In the genomic region with DNA sequence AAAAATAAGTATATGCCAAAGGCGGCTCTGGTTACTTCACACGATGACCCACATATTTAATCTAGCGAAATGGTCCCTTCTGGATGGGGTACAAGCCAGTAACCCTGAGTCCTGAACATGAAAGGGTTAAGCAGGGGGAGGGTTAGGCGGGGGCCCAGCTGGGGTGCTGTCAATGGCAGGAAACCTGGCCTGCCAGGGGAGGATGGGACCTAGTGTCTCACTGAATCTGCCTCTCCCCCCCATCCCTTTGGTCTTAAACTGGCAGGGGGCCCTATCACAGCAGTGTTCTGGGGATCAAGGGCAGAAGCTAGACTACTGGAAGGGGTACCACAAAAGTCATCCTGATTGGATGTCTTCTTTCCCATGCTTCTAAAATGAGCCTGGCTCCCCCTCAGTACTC, we compare ENCODE assay signal across 11 mouse cellular contexts. TPM values are rescaled to one million over a fixed set of nuclear protein-coding genes. Genes with fewer than 3 reads are reported as not detected.
DNase-seq lines count a peak whose midpoint lies in the region; ATAC-seq and TF ChIP-seq lines count a peak whose summit lies in the region.
"Had no signal": no experiment of that assay in that cellular context is flagged by ENCODE, and none has a peak within 500 bp of the region (broad histone marks: within the 10 kb centered on the region; RNA-seq: fewer than 3 reads in every experiment).

No protein-coding gene starts in this region.

- H3K4me3 ChIP-seq in kidney, adult 2 months (ENCODE audit: insufficient read depth, low read depth, low read length), result peak overlapping the region; percentile 15; the same call in 1 of the 2 replicates
- no peak overlapping the region for H3K4me3 ChIP-seq in heart, embryonic 13.5 days
- no peak overlapping the region for H3K4me3 ChIP-seq in limb, embryonic 11.5 days (ENCODE audit: low read depth, low read length)
- H3K4me3 ChIP-seq: myocyte had no signal

- H3K27me3 ChIP-seq in kidney, adult 2 months (replicated peaks; ENCODE audit: control insufficient read depth, insufficient read depth, low read length), result peaks cover 6% of the 10 kb centered on the region
- peaks cover 42% of the 10 kb centered on the region for H3K27me3 ChIP-seq in heart, embryonic 13.5 days (replicated peaks)
- H3K27me3 ChIP-seq in limb, embryonic 11.5 days (ENCODE audit: control insufficient read depth, insufficient read depth, low read length), result peaks cover 28% of the 10 kb centered on the region

- H3K4me2 ChIP-seq in heart, embryonic 13.5 days, result peak overlapping the region; percentile 55; the same call in 1 of the 2 replicates
- H3K4me2 ChIP-seq in limb, embryonic 11.5 days (ENCODE audit: low read depth, severe bottlenecking), result no peak overlapping the region

- peak; percentile 21 for DNase-seq in adrenal gland, adult 2 months
- no peak for DNase-seq in adrenal gland, postnatal 10 days
- peak; percentile 66 for DNase-seq in kidney, adult 2 months
- no peak for DNase-seq in kidney, adult 11 months
- DNase-seq in limb, embryonic 11.5 days (ENCODE audit: low spot score), result peak; percentile 27
- no peak for DNase-seq in frontal cortex, adult 2 months (ENCODE audit: extremely low spot score in 1 of 2, low spot score in 1 of 2)
- no peak for DNase-seq in c-Kit-positive CD71-positive TER-119-positive erythroid progenitor cells, embryonic 14.5 days (ENCODE audit: low spot score)

- H3K36me3 ChIP-seq in kidney, adult 2 months (ENCODE audit: control insufficient read depth, insufficient read depth, low read length), result no peaks in the 10 kb centered on the region
- H3K36me3 ChIP-seq in heart, embryonic 13.5 days, result no peaks in the 10 kb centered on the region
- H3K36me3 ChIP-seq in limb, embryonic 11.5 days (ENCODE audit: control insufficient read depth, insufficient read depth, low read length), result no peaks in the 10 kb centered on the region

- H3K9me3 ChIP-seq in heart, embryonic 13.5 days, result no peaks in the 10 kb centered on the region
- no peaks in the 10 kb centered on the region for H3K9me3 ChIP-seq in limb, embryonic 11.5 days (ENCODE audit: control insufficient read depth, low read length)

- H3K9ac ChIP-seq in heart, embryonic 13.5 days, result peak overlapping the region; percentile 61
- no peak overlapping the region for H3K9ac ChIP-seq in limb, embryonic 11.5 days (ENCODE audit: low read length)
- H3K9ac ChIP-seq: liver, embryonic 14.5 days had no signal

- no peak for ATAC-seq in heart, embryonic 13.5 days (ENCODE audit: extremely low read depth, insufficient number of reproducible peaks, low FRiP score, low TSS enrichment)
- no peak for ATAC-seq in limb, embryonic 11.5 days (ENCODE audit: insufficient number of reproducible peaks, low FRiP score, low TSS enrichment, low read depth)
- ATAC-seq: inflammation-experienced regulatory T-cells, adult 6 months had no signal

- TF ChIP-seq CTCF in kidney, adult 2 months (conservative IDR thresholded peaks at IDR 0.05; ENCODE audit: insufficient read depth, insufficient read length, low read depth, low read length), result no peak

- H3K27ac ChIP-seq in kidney, adult 2 months (ENCODE audit: insufficient read depth, low read depth, low read length), result peak overlapping the region; percentile 75
- peak overlapping the region; percentile 71 for H3K27ac ChIP-seq in heart, embryonic 13.5 days (replicated peaks)
- no peak overlapping the region for H3K27ac ChIP-seq in limb, embryonic 11.5 days (replicated peaks; ENCODE audit: low read depth, low read length)
- H3K27ac ChIP-seq: liver, embryonic 14.5 days had no signal

- WGBS in kidney, adult 2 months, result 65% methylated on average over 4 of the region's 4 CpGs
- WGBS in heart, embryonic 13.5 days, result 50% methylated on average over 4 of the region's 4 CpGs
- 24% methylated on average over 4 of the region's 4 CpGs for WGBS in limb, embryonic 11.5 days

- no peak for TF ChIP-seq POLR2A in kidney, adult 2 months (IDR thresholded peaks at IDR 0.05; ENCODE audit: low read depth, low read length)

- H3K4me1 ChIP-seq in kidney, adult 2 months (ENCODE audit: control insufficient read depth, insufficient read depth, low read length), result peaks cover 8% of the 10 kb centered on the region; the same call in 1 of the 2 replicates
- H3K4me1 ChIP-seq in heart, embryonic 13.5 days, result peaks cover 72% of the 10 kb centered on the region
- H3K4me1 ChIP-seq in limb, embryonic 11.5 days (ENCODE audit: control insufficient read depth, insufficient read depth, low read length), result peaks cover 35% of the 10 kb centered on the region

RNA-seq across cellular contexts. Expression of a gene that starts 1.9 kb away (rescaled TPM):
- total RNA-seq in adrenal gland, adult 2 months (2021), result 1 to 10 TPM; 6.2 to 9.3 TPM
- 28.5 and 31.8 TPM in 2 replicates for polyA plus RNA-seq in adrenal gland, adult 2 months (2012; rRNA removed)
- 10 to 100 TPM; 12.3 to 21.7 TPM for total RNA-seq in adrenal gland, postnatal 10 days (2021)
- 11.5 and 11.8 TPM in 2 replicates for polyA plus RNA-seq in kidney, adult 2 months (2012; rRNA removed)
- polyA plus RNA-seq in heart, embryonic 13.5 days (2015; fragmentation: Nextera tagmentation; extraction: Ambion mirVana), result 4.3 and 5.0 TPM in 2 replicates
- polyA plus RNA-seq in limb, embryonic 11.5 days (2014; fragmentation: Nextera tagmentation; extraction: Ambion mirVana), result 5.5 and 7.1 TPM in 2 replicates
- polyA plus RNA-seq in frontal cortex, adult 2 months (2012; rRNA removed), result 7.4 and 7.9 TPM in 2 replicates
- polyA plus RNA-seq: inflammation-experienced regulatory T-cells, adult 6 months had no signal

RNA-seq across cellular contexts. Expression of a gene that starts 9.1 kb away (rescaled TPM):
- not detected for total RNA-seq in adrenal gland, adult 2 months (2021)
- polyA plus RNA-seq in adrenal gland, adult 2 months (2012; rRNA removed), result not detected in 2 replicates
- total RNA-seq in adrenal gland, postnatal 10 days (2021), result not detected
- 0.27 TPM in 1 of 2 replicates, not detected in the other for polyA plus RNA-seq in kidney, adult 2 months (2012; rRNA removed)
- polyA plus RNA-seq in heart, embryonic 13.5 days (2015; fragmentation: Nextera tagmentation; extraction: Ambion mirVana), result not detected in 2 replicates
- polyA plus RNA-seq in limb, embryonic 11.5 days (2014; fragmentation: Nextera tagmentation; extraction: Ambion mirVana), result not detected in 2 replicates
- not detected in 2 replicates for polyA plus RNA-seq in frontal cortex, adult 2 months (2012; rRNA removed)
- polyA plus RNA-seq: inflammation-experienced regulatory T-cells, adult 6 months; liver, embryonic 14.5 days; myocyte had no signal

RNA-seq across cellular contexts. Expression of a gene that starts 10.5 kb away (rescaled TPM):
- 10 to 100 TPM in 1 of 2 experiments, 1 to 10 TPM in 1; 8.3 to 11.0 TPM for total RNA-seq in adrenal gland, adult 2 months (2021)
- 11.1 and 13.0 TPM in 2 replicates for polyA plus RNA-seq in adrenal gland, adult 2 months (2012; rRNA removed)
- total RNA-seq in adrenal gland, postnatal 10 days (2021), result 10 to 100 TPM in 1 of 2 experiments, 1 to 10 TPM in 1; 7.9 to 10.1 TPM
- 6.0 and 6.4 TPM in 2 replicates for polyA plus RNA-seq in kidney, adult 2 months (2012; rRNA removed)
- polyA plus RNA-seq in heart, embryonic 13.5 days (2015; fragmentation: Nextera tagmentation; extraction: Ambion mirVana), result 9.2 and 9.9 TPM in 2 replicates
- polyA plus RNA-seq in limb, embryonic 11.5 days (2014; fragmentation: Nextera tagmentation; extraction: Ambion mirVana), result 16.2 and 17.1 TPM in 2 replicates
- polyA plus RNA-seq in frontal cortex, adult 2 months (2012; rRNA removed), result 10.0 and 11.3 TPM in 2 replicates

RNA-seq across cellular contexts. Expression of a gene that starts 12.4 kb away (rescaled TPM):
- total RNA-seq in adrenal gland, adult 2 months (2021), result not detected
- polyA plus RNA-seq in adrenal gland, adult 2 months (2012; rRNA removed), result 0.09 TPM in 1 of 2 replicates, not detected in the other
- total RNA-seq in adrenal gland, postnatal 10 days (2021), result not detected
- not detected in 2 replicates for polyA plus RNA-seq in kidney, adult 2 months (2012; rRNA removed)
- polyA plus RNA-seq in heart, embryonic 13.5 days (2015; fragmentation: Nextera tagmentation; extraction: Ambion mirVana), result 0.17 and 0.21 TPM in 2 replicates
- 0.35 and 0.43 TPM in 2 replicates for polyA plus RNA-seq in limb, embryonic 11.5 days (2014; fragmentation: Nextera tagmentation; extraction: Ambion mirVana)
- polyA plus RNA-seq in frontal cortex, adult 2 months (2012; rRNA removed), result not detected in 2 replicates
- polyA plus RNA-seq: liver, embryonic 14.5 days had no signal

RNA-seq across cellular contexts. Expression of a gene that starts 17.7 kb away (rescaled TPM):
- under 1 TPM; 0.31 to 0.66 TPM for total RNA-seq in adrenal gland, adult 2 months (2021)
- polyA plus RNA-seq in adrenal gland, adult 2 months (2012; rRNA removed), result 0.03 and 0.08 TPM in 2 replicates
- total RNA-seq in adrenal gland, postnatal 10 days (2021), result under 1 TPM; 0.45 to 0.51 TPM
- 14.9 and 17.3 TPM in 2 replicates for polyA plus RNA-seq in kidney, adult 2 months (2012; rRNA removed)
- polyA plus RNA-seq in heart, embryonic 13.5 days (2015; fragmentation: Nextera tagmentation; extraction: Ambion mirVana), result 1.3 and 1.5 TPM in 2 replicates
- 0.81 and 1.5 TPM in 2 replicates for polyA plus RNA-seq in limb, embryonic 11.5 days (2014; fragmentation: Nextera tagmentation; extraction: Ambion mirVana)
- polyA plus RNA-seq in frontal cortex, adult 2 months (2012; rRNA removed), result 0.36 and 0.44 TPM in 2 replicates
- polyA plus RNA-seq: inflammation-experienced regulatory T-cells, adult 6 months had no signal

Comparison
In these comparisons a context has a peak if more than half of its experiments do, and no peak if none do; other contexts are left out.
1. DNase-seq: peak in adrenal gland, adult 2 months (single experiment), kidney, adult 2 months (single experiment) and limb, embryonic 11.5 days (single experiment); none in adrenal gland, postnatal 10 days (single experiment), kidney, adult 11 months (single experiment), frontal cortex, adult 2 months (0 of 2) and c-Kit-positive CD71-positive TER-119-positive erythroid progenitor cells, embryonic 14.5 days (single experiment).